Mouse (Mus musculus): ENCODE data around the gene Hyal1. TPM values are rescaled to one million over a fixed set of nuclear protein-coding genes. Genes with fewer than 3 reads are reported as not detected.
A peak's percentile ranks its signal among the peaks of the same experiment; 100 is the strongest.

Gene Hyal1
- total and polyA plus RNA-seq, 3 experiments, result 1.3 to 3.4 TPM; not detected in 1

- Histone ChIP-seq H3K27me3 (ENCODE audit: control insufficient read depth in 1 of 2, insufficient read depth in 2 of 2, low read length in 2 of 2) (no peaks in the 10 kb centered on the region), H3K4me3 (ENCODE audit: control insufficient read depth in 1 of 2, insufficient read depth in 1 of 2, low read depth in 2 of 2, low read length in 2 of 2) (no peak overlapping the region), H3K4me1 (ENCODE audit: control insufficient read depth in 1 of 2, insufficient read depth in 2 of 2, low read length in 2 of 2) (peaks cover 3 to 23% of the 10 kb centered on the region in 2 experiments; a peak in 3 of 4 replicates), H3K9me3 (replicated peaks; ENCODE audit: insufficient read depth, low read length) (no peaks in the 10 kb centered on the region), H3K36me3 (ENCODE audit: control insufficient read depth in 1 of 2, insufficient read depth in 2 of 2, low read length in 2 of 2) (peaks cover 0 to 11% of the 10 kb centered on the region in 2 experiments; a peak in 2 of 4 replicates), H3K27ac (ENCODE audit: control insufficient read depth, low read depth, low read length) (no peak overlapping the region), H3K79me2 (ENCODE audit: control insufficient read depth, insufficient read depth, low read length, poor library complexity) (peaks cover 2% of the 10 kb centered on the region; the same call in 1 of the 2 replicates), H3K9ac (ENCODE audit: control insufficient read depth, low read depth, low read length, poor library complexity, severe bottlenecking) (no peak overlapping the region)
- no peak for DNase-seq (ENCODE audit: low read depth, low spot score)
- TF ChIP-seq KAT2A (conservative IDR thresholded peaks at IDR 0.05; ENCODE audit: low read depth, low read length) (no peak), E2F4 (IDR thresholded peaks at IDR 0.05; ENCODE audit: borderline replicate concordance, low read depth, low read length) (no peak), NRF1 (IDR thresholded peaks at IDR 0.05; ENCODE audit: insufficient read depth, low read depth, low read length, poor library complexity, severe bottlenecking) (no peak), EP300 (IDR thresholded peaks at IDR 0.05; ENCODE audit: low read depth in 1 of 2, low read length in 2 of 2) (no peak), MAZ (IDR thresholded peaks at IDR 0.05; ENCODE audit: low read depth, low read length) (no peak), GATA1 (IDR thresholded peaks at IDR 0.05; ENCODE audit: low read depth, low read length) (no peak), TBP (IDR thresholded peaks at IDR 0.05; ENCODE audit: low read depth, low read length) (no peak), POLR2A (IDR thresholded peaks at IDR 0.05; ENCODE audit: control insufficient read depth in 1 of 2, insufficient read depth in 1 of 2, low read depth in 1 of 2, low read length in 2 of 2, poor library complexity in 1 of 2) (no peak)
Observed at GRCm38 (mm10) chr9:107609433-107609830, 32.7 kb downstream of the Hyal1 start.

- H3K79me2 ChIP-seq (ENCODE audit: control insufficient read depth, insufficient read depth, low read length, poor library complexity), result peaks cover 2% of the 10 kb centered on the region; the same call in 1 of the 2 replicates
- H3K36me3 ChIP-seq (ENCODE audit: control insufficient read depth in 1 of 2, insufficient read depth in 2 of 2, low read length in 2 of 2), result peaks cover 0 to 11% of the 10 kb centered on the region in 2 experiments; a peak in 3 of 4 replicates
- peak overlapping the region; percentile 65 to 85 for H3K4me3 ChIP-seq (ENCODE audit: control insufficient read depth in 1 of 2, insufficient read depth in 1 of 2, low read depth in 2 of 2, low read length in 2 of 2)
- peak; percentile 34 for DNase-seq (ENCODE audit: low read depth, low spot score)
- H3K27ac ChIP-seq (ENCODE audit: control insufficient read depth, low read depth, low read length), result no peak overlapping the region
- peak overlapping the region; percentile 84 for H3K9ac ChIP-seq (ENCODE audit: control insufficient read depth, low read depth, low read length, poor library complexity, severe bottlenecking)
- no peaks in the 10 kb centered on the region for H3K9me3 ChIP-seq (replicated peaks; ENCODE audit: insufficient read depth, low read length)
- no peaks in the 10 kb centered on the region for H3K27me3 ChIP-seq (ENCODE audit: control insufficient read depth in 1 of 2, insufficient read depth in 2 of 2, low read length in 2 of 2)
- TF ChIP-seq CHD1 (IDR thresholded peaks at IDR 0.05; ENCODE audit: low read depth, low read length) (no peak), MYC (IDR thresholded peaks at IDR 0.05; ENCODE audit: low read depth, low read length) (no peak), ZNF384 (IDR thresholded peaks at IDR 0.05; ENCODE audit: low read depth, low read length) (no peak), MYB (IDR thresholded peaks at IDR 0.05; ENCODE audit: low read depth, low read length) (no peak), USF1 (IDR thresholded peaks at IDR 0.05; ENCODE audit: low read depth, low read length) (no peak), UBTF (IDR thresholded peaks at IDR 0.05; ENCODE audit: borderline replicate concordance, insufficient read depth, low read depth, low read length) (0 out of 2 replicates have a peak, but pooled peaks have one; percentile 1), TBP (IDR thresholded peaks at IDR 0.05; ENCODE audit: low read depth, low read length) (no peak), NELFE (IDR thresholded peaks at IDR 0.05; ENCODE audit: low read depth, low read length) (no peak)
- H3K4me1 ChIP-seq (ENCODE audit: control insufficient read depth in 1 of 2, insufficient read depth in 2 of 2, low read length in 2 of 2), result peaks cover 3 to 23% of the 10 kb centered on the region in 2 experiments; a peak in 3 of 4 replicates
Observed at GRCm38 (mm10) chr9:107611456-107612190, 34.9 kb downstream of the Hyal1 start.

Measured in MEL (cell line).